Mouse (Mus musculus): ENCODE measurements around the gene Mesp1. TPM values are rescaled to one million over a fixed set of nuclear protein-coding genes. Genes with fewer than 3 reads are reported as not detected.

The Mesp1 gene
- total and polyA plus RNA-seq, 3 experiments, result not detected

- H3K9ac ChIP-seq (ENCODE audit: insufficient read depth, low read depth), result no peak overlapping the region
- H3K4me2 ChIP-seq (ENCODE audit: insufficient read depth, low read depth, poor library complexity, severe bottlenecking), result no peak overlapping the region
- no peak overlapping the region for H3K27ac ChIP-seq (ENCODE audit: insufficient read depth, low read depth)
- H3K9me3 ChIP-seq (replicated peaks; ENCODE audit: low read length), result no peaks in the 10 kb centered on the region
- no peaks in the 10 kb centered on the region for H3K79me2 ChIP-seq (replicated peaks; ENCODE audit: control insufficient read depth, extremely low read depth, insufficient read depth, poor library complexity, severe bottlenecking)
- in situ Hi-C loops (cut with MboI; ENCODE audit: low pct_ligation_motif_present, low pct_unique_long_range_greater_than_20kb, low sequenced_read_pairs), result no loop called here
- no peak for DNase-seq (ENCODE audit: extremely low read depth)
- dilution Hi-C loops (cut with MboI; ENCODE audit: extremely low pct_ligation_motif_present, extremely low pct_unique_long_range_greater_than_20kb, low sequenced_read_pairs), result no loop called here
- peaks cover 5 to 8% of the 10 kb centered on the region in 2 experiments; a peak in 3 of 4 replicates for H3K4me1 ChIP-seq (ENCODE audit: control insufficient read depth in 1 of 2, insufficient read depth in 2 of 2)
- TF ChIP-seq USF1 (IDR thresholded peaks at IDR 0.05; ENCODE audit: low read depth, low read length) (no peak), ELF1 (IDR thresholded peaks at IDR 0.05; ENCODE audit: low read depth, low read length) (no peak)
- no peak overlapping the region for H3K4me3 ChIP-seq (replicated peaks in 1 of 3; ENCODE audit: low read depth in 2 of 3, low read length in 2 of 3, poor library complexity in 1 of 3)
- H3K27me3 ChIP-seq (replicated peaks), result peaks cover 5% of the 10 kb centered on the region
- H3K36me3 ChIP-seq (replicated peaks in 1 of 2; ENCODE audit: control insufficient read depth in 1 of 2, insufficient read depth in 1 of 2, low read length in 1 of 2), result no peaks in the 10 kb centered on the region
Observed at GRCm38 (mm10) chr7:79801391-79801790, 7.8 kb upstream of the Mesp1 start.

- Histone ChIP-seq H3K9me3 (replicated peaks; ENCODE audit: low read length) (no peaks in the 10 kb centered on the region), H3K4me2 (ENCODE audit: insufficient read depth, low read depth, poor library complexity, severe bottlenecking) (no peak overlapping the region), H3K9ac (ENCODE audit: insufficient read depth, low read depth) (no peak overlapping the region), H3K79me2 (replicated peaks; ENCODE audit: control insufficient read depth, extremely low read depth, insufficient read depth, poor library complexity, severe bottlenecking) (no peaks in the 10 kb centered on the region), H3K27me3 (replicated peaks) (peaks cover 5% of the 10 kb centered on the region), H3K36me3 (replicated peaks in 1 of 2; ENCODE audit: control insufficient read depth in 1 of 2, insufficient read depth in 1 of 2, low read length in 1 of 2) (no peaks in the 10 kb centered on the region), H3K4me1 (ENCODE audit: control insufficient read depth in 1 of 2, insufficient read depth in 2 of 2) (peaks cover 5 to 8% of the 10 kb centered on the region in 2 experiments; a peak in 3 of 4 replicates), H3K4me3 (replicated peaks in 1 of 3; ENCODE audit: low read depth in 2 of 3, low read length in 2 of 3, poor library complexity in 1 of 3) (no peak overlapping the region), H3K27ac (ENCODE audit: insufficient read depth, low read depth) (no peak overlapping the region)
- in situ Hi-C loops (cut with MboI; ENCODE audit: low pct_ligation_motif_present, low pct_unique_long_range_greater_than_20kb, low sequenced_read_pairs) (no loop called here), dilution Hi-C loops (cut with MboI; ENCODE audit: extremely low pct_ligation_motif_present, extremely low pct_unique_long_range_greater_than_20kb, low sequenced_read_pairs) (no loop called here)
- DNase-seq (ENCODE audit: extremely low read depth), result no peak
- TF ChIP-seq MAX (IDR thresholded peaks at IDR 0.05; ENCODE audit: low read length), result no peak
- no peak for TF ChIP-seq MAZ (IDR thresholded peaks at IDR 0.05; ENCODE audit: low read depth, low read length)
- TF ChIP-seq ZMIZ1 (IDR thresholded peaks at IDR 0.05; ENCODE audit: low read depth, low read length), result no peak
- TF ChIP-seq UBTF (IDR thresholded peaks at IDR 0.05; ENCODE audit: low read depth, low read length), result no peak
- TF ChIP-seq RAD21 (IDR thresholded peaks at IDR 0.05; ENCODE audit: low read depth, low read length), result no peak
- TF ChIP-seq MXI1 (IDR thresholded peaks at IDR 0.05; ENCODE audit: low read depth, low read length), result no peak
- TF ChIP-seq CTCF (conservative IDR thresholded peaks at IDR 0.05 in 1 of 2, IDR thresholded peaks at IDR 0.05 in 1 of 2; ENCODE audit: low read depth in 2 of 2, low read length in 2 of 2), result no peak
- no peak for TF ChIP-seq ZKSCAN1 (IDR thresholded peaks at IDR 0.05; ENCODE audit: borderline replicate concordance, low read depth, low read length)
- TF ChIP-seq ZNF384 (IDR thresholded peaks at IDR 0.05; ENCODE audit: low read depth, low read length), result no peak
- TF ChIP-seq TCF12 (IDR thresholded peaks at IDR 0.05; ENCODE audit: low read depth, low read length), result no peak
- TF ChIP-seq BHLHE40 (IDR thresholded peaks at IDR 0.05; ENCODE audit: low read depth, low read length), result no peak
- TF ChIP-seq MEF2A (IDR thresholded peaks at IDR 0.05; ENCODE audit: borderline replicate concordance, low read depth, low read length), result no peak
- no peak for TF ChIP-seq ETS1 (conservative IDR thresholded peaks at IDR 0.05; ENCODE audit: low read depth, low read length)
- no peak for TF ChIP-seq SMC3 (IDR thresholded peaks at IDR 0.05; ENCODE audit: low read depth, low read length)
- no peak for TF ChIP-seq JUND (conservative IDR thresholded peaks at IDR 0.05; ENCODE audit: low read depth, low read length)
Observed at GRCm38 (mm10) chr7:79800336-79800735, 6.7 kb upstream of the Mesp1 start.
